Mouse (Mus musculus) G1E (cell line): ENCODE results near the gene Bach1.

Experiments
- CTCF ChIP-seq: IDR thresholded peaks from 2 replicates; pipeline ENCODE4 v1.5.1; 2012; ENCODE audit warnings: low read depth, low read length, inconsistent platforms, mixed read lengths
- GATA1 ChIP-seq: IDR thresholded peaks from 2 replicates; pipeline ENCODE4 v1.6.1; 2012; ENCODE audit warnings: borderline replicate concordance, low read length, inconsistent platforms, mixed read lengths
- POLR2AphosphoS5 ChIP-seq: IDR thresholded peaks from 2 replicates; pipeline ENCODE4 v1.6.1; 2012; ENCODE audit warnings: low read depth, low read length, inconsistent platforms; ENCODE audit not compliant: insufficient replicate concordance
- TAL1 ChIP-seq: conservative IDR thresholded peaks from 2 replicates; pipeline ENCODE4 v1.6.1; 2012; ENCODE audit warnings: low read depth, low read length, inconsistent platforms, mixed read lengths

- TF ChIP-seq CTCF (no peak), TAL1 (no peak), POLR2AphosphoS5 (no peak), GATA1 (no peak)
These were observed 25.6 kb upstream of the Bach1 start for GRCm38 (mm10) chr16:87673155-87673554.
